Mouse (Mus musculus): ENCODE measurements around the gene Ndufaf8. TPM values are rescaled to one million over a fixed set of nuclear protein-coding genes. Genes with fewer than 3 reads are reported as not detected.
A peak's percentile ranks its signal among the peaks of the same experiment; 100 is the strongest.

The Ndufaf8 gene
- polyA plus RNA-seq, 1 experiment = 79.3 TPM

- Histone ChIP-seq H3K27ac (ENCODE audit: insufficient read depth, low read depth, low read length) (no peak overlapping the region), H3K4me3 (ENCODE audit: insufficient read depth, low read depth, low read length) (peak overlapping the region; percentile 89), H3K4me1 (ENCODE audit: control insufficient read depth, insufficient read depth, low read length) (no peaks in the 10 kb centered on the region; the same call in none of the 2 replicates), H3K36me3 (ENCODE audit: control insufficient read depth, insufficient read depth, low read length) (no peaks in the 10 kb centered on the region), H3K27me3 (replicated peaks; ENCODE audit: control insufficient read depth, insufficient read depth, low read length) (no peaks in the 10 kb centered on the region)
- TF ChIP-seq POLR2A (IDR thresholded peaks at IDR 0.05; ENCODE audit: low read depth, low read length) (no peak), CTCF (conservative IDR thresholded peaks at IDR 0.05; ENCODE audit: insufficient read depth, insufficient read length, low read depth, low read length) (no peak)
- under 1% methylated on average over 25 of the region's 25 CpGs for WGBS
- DNase-seq = peak; percentile 23
Observed at GRCm38 (mm10) chr11:120085891-120086627, 12.7 kb upstream of the Ndufaf8 start.

DNA sequence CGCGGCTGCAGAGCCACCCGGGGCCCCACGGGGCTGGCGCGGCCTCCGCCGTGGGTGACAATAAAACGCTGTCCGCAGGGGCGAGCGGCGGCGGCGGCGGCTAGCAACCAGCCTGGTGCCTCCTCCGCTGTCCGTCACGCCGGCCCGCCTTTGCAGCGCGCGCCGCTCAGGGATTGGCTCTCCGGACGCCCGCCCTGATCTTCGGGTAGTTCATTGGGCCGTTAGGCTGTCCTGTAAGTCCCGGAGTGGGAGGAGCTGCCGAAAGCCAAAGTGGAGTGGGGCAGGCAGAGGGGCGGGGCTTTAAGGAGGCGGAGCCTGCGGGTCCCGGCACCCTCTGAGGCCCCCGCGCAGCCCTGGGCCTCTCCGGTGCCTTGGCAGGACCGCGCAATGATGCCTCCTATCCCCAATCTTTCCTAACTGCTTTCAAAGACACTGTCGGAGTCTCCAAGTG lies 12.0 kb upstream of the Ndufaf8 start, which contains the start of gene Cep131:
Gene Cep131 (minus strand): TSS at position 126 of the 451 bp plus-strand sequence.
- TF ChIP-seq POLR2A (IDR thresholded peaks at IDR 0.05; ENCODE audit: low read depth, low read length) (no peak), CTCF (conservative IDR thresholded peaks at IDR 0.05; ENCODE audit: insufficient read depth, insufficient read length, low read depth, low read length) (no peak)
- WGBS = 1% methylated on average over 41 of the region's 42 CpGs
- no peak within 1 kb of the TSS for H3K27ac ChIP-seq (ENCODE audit: insufficient read depth, low read depth, low read length)

DNA sequence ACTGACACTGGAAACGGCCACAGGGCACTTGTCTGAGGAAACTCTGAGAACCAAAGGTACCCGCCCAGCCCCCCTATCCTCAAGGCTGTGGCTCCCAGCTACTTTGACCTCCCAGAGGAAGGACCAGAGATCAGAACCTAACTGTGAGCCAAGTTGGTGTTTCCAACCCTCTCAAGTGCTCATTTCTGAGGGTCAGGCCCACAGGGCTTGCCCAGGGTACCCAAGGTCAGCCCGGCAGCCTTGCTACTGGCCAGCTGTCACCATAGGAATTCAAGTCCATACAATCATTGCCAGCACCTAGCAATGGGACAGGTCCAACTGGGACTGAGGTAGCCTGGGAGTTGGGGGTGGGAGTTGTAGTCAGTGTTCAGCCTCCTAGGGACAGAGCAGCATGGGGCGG lies 8.1 kb upstream of the Ndufaf8 start:
- Histone ChIP-seq H3K27ac (ENCODE audit: insufficient read depth, low read depth, low read length) (no peak overlapping the region), H3K36me3 (ENCODE audit: control insufficient read depth, insufficient read depth, low read length) (no peaks in the 10 kb centered on the region), H3K4me1 (ENCODE audit: control insufficient read depth, insufficient read depth, low read length) (no peaks in the 10 kb centered on the region; the same call in none of the 2 replicates), H3K27me3 (replicated peaks; ENCODE audit: control insufficient read depth, insufficient read depth, low read length) (no peaks in the 10 kb centered on the region), H3K4me3 (ENCODE audit: insufficient read depth, low read depth, low read length) (no peak overlapping the region)
- WGBS = 89% methylated on average over 4 of the region's 4 CpGs
- DNase-seq = no peak
- TF ChIP-seq POLR2A (IDR thresholded peaks at IDR 0.05; ENCODE audit: low read depth, low read length) (no peak), CTCF (conservative IDR thresholded peaks at IDR 0.05; ENCODE audit: insufficient read depth, insufficient read length, low read depth, low read length) (no peak)

More for the DNA sequence above, 12.0 kb upstream of the Ndufaf8 start, which contains the start of gene Cep131:
- peak; percentile 99 for DNase-seq
- no peaks in the 10 kb centered on the region for H3K36me3 ChIP-seq (ENCODE audit: control insufficient read depth, insufficient read depth, low read length)
- H3K4me3 ChIP-seq (ENCODE audit: insufficient read depth, low read depth, low read length) = peak within 1 kb of the TSS; percentile 89
- H3K4me1 ChIP-seq (ENCODE audit: control insufficient read depth, insufficient read depth, low read length) = no peaks in the 10 kb centered on the region; the same call in none of the 2 replicates
- no peaks in the 10 kb centered on the region for H3K27me3 ChIP-seq (replicated peaks; ENCODE audit: control insufficient read depth, insufficient read depth, low read length)

- Histone ChIP-seq H3K27me3 (replicated peaks; ENCODE audit: control insufficient read depth, insufficient read depth, low read length) (no peaks in the 10 kb centered on the region), H3K36me3 (ENCODE audit: control insufficient read depth, insufficient read depth, low read length) (no peaks in the 10 kb centered on the region), H3K4me1 (ENCODE audit: control insufficient read depth, insufficient read depth, low read length) (peaks cover 2% of the 10 kb centered on the region; the same call in 1 of the 2 replicates), H3K4me3 (ENCODE audit: insufficient read depth, low read depth, low read length) (no peak overlapping the region), H3K27ac (ENCODE audit: insufficient read depth, low read depth, low read length) (no peak overlapping the region)
- DNase-seq = no peak
- no peak for TF ChIP-seq CTCF (conservative IDR thresholded peaks at IDR 0.05; ENCODE audit: insufficient read depth, insufficient read length, low read depth, low read length)
- no peak for TF ChIP-seq POLR2A (IDR thresholded peaks at IDR 0.05; ENCODE audit: low read depth, low read length)
- WGBS = 77% methylated on average over 23 of the region's 23 CpGs
Observed at GRCm38 (mm10) chr11:120092817-120093591, 5.7 kb upstream of the Ndufaf8 start.

DNA sequence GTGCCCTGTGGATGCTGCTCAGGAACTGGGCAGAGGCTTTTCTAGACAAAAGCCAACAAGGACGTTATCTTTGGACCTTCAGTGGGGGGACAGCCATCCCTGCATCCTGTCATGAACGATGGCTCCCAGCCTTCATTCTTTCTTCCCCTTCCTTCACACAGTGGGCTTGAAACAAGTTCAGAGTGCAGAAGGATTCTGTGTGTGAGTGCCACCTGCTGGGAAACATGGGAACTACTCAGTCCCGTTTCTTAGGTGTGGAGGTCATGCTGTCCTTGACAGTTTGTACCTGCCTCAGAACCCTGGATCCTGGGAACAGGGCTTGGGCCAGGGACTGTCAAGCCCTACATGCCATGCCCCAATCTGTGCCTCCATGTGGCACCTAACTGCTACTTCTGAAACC lies 2.3 kb downstream of the Ndufaf8 start:
- TF ChIP-seq CTCF (conservative IDR thresholded peaks at IDR 0.05; ENCODE audit: insufficient read depth, insufficient read length, low read depth, low read length) (peak; percentile 86), POLR2A (IDR thresholded peaks at IDR 0.05; ENCODE audit: low read depth, low read length) (no peak)
- no peak overlapping the region for H3K4me3 ChIP-seq (ENCODE audit: insufficient read depth, low read depth, low read length)
- no peaks in the 10 kb centered on the region for H3K27me3 ChIP-seq (replicated peaks; ENCODE audit: control insufficient read depth, insufficient read depth, low read length)
- WGBS = under 1% methylated on average over 3 of the region's 3 CpGs
- no peaks in the 10 kb centered on the region; the same call in 1 of the 2 replicates for H3K36me3 ChIP-seq (ENCODE audit: control insufficient read depth, insufficient read depth, low read length)
- peak overlapping the region; percentile 27; the same call in 1 of the 2 replicates for H3K27ac ChIP-seq (ENCODE audit: insufficient read depth, low read depth, low read length)
- peak; percentile 86 for DNase-seq
- H3K4me1 ChIP-seq (ENCODE audit: control insufficient read depth, insufficient read depth, low read length) = peaks cover 2% of the 10 kb centered on the region; the same call in 1 of the 2 replicates

- H3K4me1 ChIP-seq (ENCODE audit: control insufficient read depth, insufficient read depth, low read length) = peaks cover 6% of the 10 kb centered on the region; the same call in 1 of the 2 replicates
- H3K27me3 ChIP-seq (replicated peaks; ENCODE audit: control insufficient read depth, insufficient read depth, low read length) = no peaks in the 10 kb centered on the region
- 92% methylated on average over 3 of the region's 3 CpGs for WGBS
- no peaks in the 10 kb centered on the region; the same call in 1 of the 2 replicates for H3K36me3 ChIP-seq (ENCODE audit: control insufficient read depth, insufficient read depth, low read length)
- TF ChIP-seq CTCF (conservative IDR thresholded peaks at IDR 0.05; ENCODE audit: insufficient read depth, insufficient read length, low read depth, low read length) = no peak
- TF ChIP-seq POLR2A (IDR thresholded peaks at IDR 0.05; ENCODE audit: low read depth, low read length) = no peak
- H3K4me3 ChIP-seq (ENCODE audit: insufficient read depth, low read depth, low read length) = no peak overlapping the region
- no peak overlapping the region for H3K27ac ChIP-seq (ENCODE audit: insufficient read depth, low read depth, low read length)
- no peak for DNase-seq
Observed at GRCm38 (mm10) chr11:120103431-120103997, 4.8 kb downstream of the Ndufaf8 start.

All from kidney, adult 2 months (tissue).